Mouse (Mus musculus) kidney, embryonic 14.5 days (tissue): ENCODE data around the gene Exoc3l. TPM values are rescaled to one million over a fixed set of nuclear protein-coding genes. Genes with fewer than 3 reads are reported as not detected.

ENCODE experiments used
- ATAC-seq: fragments of 200-750 bp; cut with Nextera tagmentation; 2 replicates; pipeline ENCODE4 v1.8.0; 2017; ENCODE audit warnings: moderate number of reproducible peaks, mild to moderate bottlenecking, moderate TSS enrichment, moderate library complexity; ENCODE audit not compliant: low FRiP score, low TSS enrichment
- H3K27ac ChIP-seq: fragments of 300-500 bp; sonication (generic); 2 replicates; pipeline ENCODE4 v1.5.1; 2014; ENCODE audit warnings: low read depth, mild to moderate bottlenecking, low read length, moderate library complexity, mixed read lengths
- H3K27me3 ChIP-seq: fragments of 300-500 bp; sonication (generic); 2 replicates; pipeline ENCODE4 v1.6.1; 2014; ENCODE audit warnings: mild to moderate bottlenecking, low read length; ENCODE audit not compliant: control insufficient read depth, insufficient read depth
- H3K36me3 ChIP-seq: fragments of 300-500 bp; sonication (generic); 2 replicates; pipeline ENCODE4 v1.6.1; 2014; ENCODE audit warnings: low read length, mixed read lengths; ENCODE audit not compliant: control insufficient read depth, insufficient read depth
- H3K4me1 ChIP-seq: fragments of 300-500 bp; sonication (generic); 2 replicates; pipeline ENCODE4 v1.6.1; 2014; ENCODE audit warnings: low read length, mixed read lengths; ENCODE audit not compliant: control insufficient read depth, insufficient read depth
- H3K4me2 ChIP-seq: fragments of 300-500 bp; sonication (generic); replicated peaks from 2 replicates; pipeline ENCODE4 v1.6.1; 2014; ENCODE audit warnings: low read depth, mild to moderate bottlenecking, low read length
- H3K4me3 ChIP-seq: fragments of 300-500 bp; sonication (generic); 2 replicates; pipeline ENCODE4 v1.5.1; 2014; ENCODE audit warnings: mild to moderate bottlenecking, low read length
- H3K9ac ChIP-seq: fragments of 300-500 bp; sonication (generic); 2 replicates; pipeline ENCODE4 v1.6.1; 2014; ENCODE audit warnings: low read depth, mild to moderate bottlenecking, low read length, moderate library complexity
- H3K9me3 ChIP-seq: fragments of 300-500 bp; sonication (generic); 2 replicates; pipeline ENCODE4 v1.6.1; 2016; ENCODE audit warnings: low read length; ENCODE audit not compliant: control insufficient read depth
- WGBS: fragments of 180-500 bp; shearing (Covaris S2); extraction: QIAGEN DNeasy Blood & Tissue Kit; methylation state at CpG from one replicate; pipeline ENCODE4 v1.1.7; 2014; 5-methylcytosine and 5-hydroxymethylcytosine counted together
- polyA plus RNA-seq: library from polyadenylated mRNA; unstranded; fragments of >200 nt; fragmentation: Nextera tagmentation; extraction: Ambion mirVana; gene quantifications from 2 replicates; pipeline ENCODE4 v1.2.1, GENCODE M21; 2014

The Exoc3l gene
- polyA plus RNA-seq, 1 experiment from 2014 or later: 17.8 TPM

- Histone ChIP-seq H3K4me2 (no peak overlapping the region), H3K9me3 (peaks cover 3% of the 10 kb centered on the region; the same call in 1 of the 2 replicates), H3K4me3 (no peak overlapping the region), H3K27me3 (peaks cover 57% of the 10 kb centered on the region), H3K27ac (no peak overlapping the region), H3K9ac (no peak overlapping the region), H3K4me1 (0 out of 2 replicates have a peak, but pooled peaks cover 9% of the 10 kb centered on the region), H3K36me3 (no peaks in the 10 kb centered on the region)
- ATAC-seq: no peak
- WGBS: 85% methylated on average over 12 of the region's 12 CpGs
These were observed 34.4 kb downstream of the Exoc3l start for GRCm38 (mm10) chr8:105261326-105261980.

DNA sequence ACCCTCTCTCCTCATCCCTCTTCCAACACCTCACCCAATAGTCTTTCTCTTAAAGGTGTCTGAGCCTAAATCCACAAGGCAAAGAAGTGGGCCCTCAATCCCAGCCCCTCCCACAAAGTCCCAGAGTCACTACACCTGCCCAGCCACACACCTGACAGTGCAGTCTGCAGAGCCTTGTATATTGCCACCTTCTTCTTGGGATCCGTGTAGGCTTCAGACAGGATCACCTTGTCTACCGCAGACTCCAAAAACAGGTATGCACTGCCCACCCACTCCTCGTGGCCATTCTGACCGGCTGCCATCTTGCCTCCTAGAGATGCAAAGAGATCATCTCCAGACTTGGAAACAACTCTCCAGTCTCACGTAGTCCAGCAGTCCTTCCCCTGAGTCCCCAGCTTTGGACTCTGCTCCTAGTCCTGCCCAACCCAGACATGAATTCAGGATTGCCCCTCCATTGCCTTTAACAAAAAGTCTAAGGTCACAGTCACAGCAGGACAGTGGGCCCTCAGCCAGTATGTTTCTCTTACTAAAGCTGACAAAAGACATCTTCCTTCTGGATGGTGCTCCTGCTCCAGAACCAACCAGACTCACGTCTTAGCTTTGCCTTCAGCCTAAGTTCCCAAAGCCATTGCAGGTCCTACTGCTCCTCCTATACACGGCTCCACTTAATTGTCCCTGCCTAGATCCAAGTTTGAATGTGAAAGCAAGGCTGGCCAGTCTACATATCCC lies 35.4 kb downstream of the Exoc3l start:
- WGBS: 70% methylated on average over 7 of the region's 7 CpGs
- ATAC-seq: no peak
- Histone ChIP-seq H3K36me3 (no peaks in the 10 kb centered on the region), H3K9ac (no peak overlapping the region), H3K27me3 (peaks cover 55% of the 10 kb centered on the region), H3K4me3 (no peak overlapping the region), H3K4me2 (no peak overlapping the region), H3K4me1 (0 out of 2 replicates have a peak, but pooled peaks cover 9% of the 10 kb centered on the region), H3K9me3 (no peaks in the 10 kb centered on the region), H3K27ac (no peak overlapping the region)

DNA sequence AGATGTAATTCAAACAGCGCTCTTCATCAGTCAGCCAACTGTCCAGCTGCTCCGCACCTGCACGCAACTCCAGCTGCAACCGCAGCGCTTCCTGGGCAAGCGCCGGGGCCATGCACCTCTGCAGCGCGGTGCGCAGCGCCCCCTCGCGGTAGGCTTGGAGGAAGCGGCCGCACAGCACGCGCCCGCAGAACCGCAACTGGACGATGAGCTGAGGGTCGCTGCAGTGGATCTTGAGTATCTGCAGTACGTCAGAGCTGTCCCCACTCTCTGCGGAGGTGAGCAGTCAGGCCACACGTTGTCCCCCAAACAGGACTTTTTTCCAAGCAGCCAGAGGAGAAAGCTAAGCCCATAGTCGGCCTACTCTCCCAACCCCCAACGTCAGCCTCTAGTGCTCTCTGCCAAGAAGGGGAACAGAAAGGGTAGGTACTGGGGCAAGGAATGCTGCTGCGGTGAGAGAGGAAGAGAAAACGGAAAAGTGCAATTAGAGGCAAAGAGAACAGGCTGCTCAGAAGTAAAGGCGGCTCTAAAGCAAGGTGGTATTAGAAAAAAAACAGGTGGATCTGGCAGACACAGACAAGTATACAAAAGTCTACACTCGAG lies 36.1 kb downstream of the Exoc3l start:
- ATAC-seq: peak; percentile 41
- peak overlapping the region; percentile 34 for H3K4me3 ChIP-seq
- peak overlapping the region; percentile 32; the same call in 1 of the 2 replicates for H3K9ac ChIP-seq
- H3K4me2 ChIP-seq: peak overlapping the region; percentile 57
- H3K27ac ChIP-seq: no peak overlapping the region
- no peaks in the 10 kb centered on the region for H3K36me3 ChIP-seq
- peaks cover 58% of the 10 kb centered on the region for H3K27me3 ChIP-seq
- WGBS: 4% methylated on average over 30 of the region's 30 CpGs
- peaks cover 12% of the 10 kb centered on the region; the same call in 1 of the 2 replicates for H3K4me1 ChIP-seq
- H3K9me3 ChIP-seq: no peaks in the 10 kb centered on the region

GRCm38 (mm10) chr8:105258911-105259720 lies 36.8 kb downstream of the Exoc3l start:
- ATAC-seq: peak; percentile 18
- WGBS: 2% methylated on average over 55 of the region's 55 CpGs
- Histone ChIP-seq H3K27ac (no peak overlapping the region), H3K4me2 (peak overlapping the region; percentile 57), H3K9ac (peak overlapping the region; percentile 32), H3K36me3 (no peaks in the 10 kb centered on the region), H3K4me1 (peaks cover 14% of the 10 kb centered on the region; the same call in 1 of the 2 replicates), H3K9me3 (no peaks in the 10 kb centered on the region), H3K4me3 (peak overlapping the region; percentile 34), H3K27me3 (peaks cover 59% of the 10 kb centered on the region)

GRCm38 (mm10) chr8:105257318-105258114 lies 38.4 kb downstream of the Exoc3l start:
- Histone ChIP-seq H3K4me1 (peaks cover 17% of the 10 kb centered on the region; the same call in 1 of the 2 replicates), H3K4me2 (no peak overlapping the region), H3K36me3 (no peaks in the 10 kb centered on the region; the same call in 1 of the 2 replicates), H3K9ac (no peak overlapping the region), H3K27ac (no peak overlapping the region), H3K27me3 (peaks cover 51% of the 10 kb centered on the region), H3K4me3 (no peak overlapping the region), H3K9me3 (no peaks in the 10 kb centered on the region)
- 65% methylated on average over 7 of the region's 7 CpGs for WGBS
- ATAC-seq: no peak

DNA sequence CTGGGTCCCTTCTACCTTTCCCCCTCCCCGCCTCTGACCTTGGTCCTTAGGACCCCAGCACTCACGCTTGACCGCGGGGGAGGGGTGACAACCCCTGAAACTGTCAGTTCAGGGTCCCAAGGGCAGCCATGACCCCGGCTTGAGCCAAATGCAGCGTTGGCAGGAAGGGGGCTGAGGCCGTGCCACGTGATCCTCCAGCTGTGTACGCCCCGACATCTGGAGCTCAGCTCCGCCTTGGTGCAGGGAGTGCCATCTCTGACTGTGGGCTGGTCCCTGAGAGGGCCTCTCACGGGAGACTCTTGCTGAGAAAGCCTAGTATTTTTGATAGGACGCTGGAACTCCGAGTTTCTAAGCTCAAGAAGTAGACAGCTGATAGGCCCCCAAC lies 40.9 kb downstream of the Exoc3l start, which contains the start of gene B3gnt9:
B3gnt9 (minus strand) TSS at position 188 of the 385 bp plus-strand sequence.
- H3K9me3 ChIP-seq: no peaks in the 10 kb centered on the region
- H3K36me3 ChIP-seq: peaks cover 23% of the 10 kb centered on the region
- H3K27me3 ChIP-seq: peaks cover 36% of the 10 kb centered on the region
- peak within 1 kb of the TSS; percentile 64 for H3K4me3 ChIP-seq
- peak within 1 kb of the TSS; percentile 74 for H3K9ac ChIP-seq
- H3K4me2 ChIP-seq: peak within 1 kb of the TSS; percentile 99
- peaks cover 17% of the 10 kb centered on the region; the same call in 1 of the 2 replicates for H3K4me1 ChIP-seq
- peak; percentile 50 for ATAC-seq
- 0% methylated on average over 14 of the region's 14 CpGs for WGBS
- H3K27ac ChIP-seq: peak within 1 kb of the TSS; percentile 78

GRCm38 (mm10) chr8:105254152-105254965 lies 41.5 kb downstream of the Exoc3l start:
- Histone ChIP-seq H3K4me1 (peaks cover 17% of the 10 kb centered on the region; the same call in 1 of the 2 replicates), H3K4me2 (peak overlapping the region; percentile 99), H3K9ac (peak overlapping the region; percentile 74), H3K9me3 (no peaks in the 10 kb centered on the region), H3K4me3 (peak overlapping the region; percentile 64), H3K36me3 (peaks cover 29% of the 10 kb centered on the region), H3K27me3 (peaks cover 31% of the 10 kb centered on the region), H3K27ac (peak overlapping the region; percentile 78)
- peak; percentile 86 for ATAC-seq
- WGBS: under 1% methylated on average over 68 of the region's 74 CpGs
